Comparison of ENCODE assay signal across 20 mouse cellular contexts in genomic region chr2:95494026-95494697, GRCm38 (mm10).
"Had no signal": no experiment of that assay in that cellular context is flagged by ENCODE, and none has a peak within 500 bp of the region (broad histone marks: within the 10 kb centered on the region; RNA-seq: fewer than 3 reads in every experiment).

No protein-coding gene starts in this region.

- DNase-seq: cerebellum, adult 2 months; cerebellum, adult 8-10 months; forebrain, postnatal 0 days; gastrocnemius, adult 2 months; gastrocnemius, postnatal 14 days; gastrocnemius, postnatal 25 days; gastrocnemius, postnatal 36 days; heart, adult 11 months; heart, adult 18-20 months had no signal

- H3K4me1 ChIP-seq: embryonic facial prominence, embryonic 10.5 days; embryonic facial prominence, embryonic 12.5 days; embryonic facial prominence, embryonic 13.5 days; embryonic facial prominence, embryonic 15.5 days; forebrain, embryonic 10.5 days; forebrain, embryonic 12.5 days; forebrain, embryonic 13.5 days; forebrain, embryonic 15.5 days had no signal

- H3K27me3 ChIP-seq: embryonic facial prominence, embryonic 12.5 days; embryonic facial prominence, embryonic 13.5 days; embryonic facial prominence, embryonic 15.5 days; forebrain, embryonic 12.5 days; forebrain, embryonic 13.5 days; forebrain, embryonic 15.5 days had no signal

- H3K27ac ChIP-seq: embryonic facial prominence, embryonic 10.5 days; embryonic facial prominence, embryonic 12.5 days; embryonic facial prominence, embryonic 13.5 days; embryonic facial prominence, embryonic 15.5 days; forebrain, embryonic 10.5 days; forebrain, embryonic 12.5 days; forebrain, embryonic 13.5 days; forebrain, embryonic 15.5 days; gastrocnemius, adult 2 months had no signal

- H3K4me2 ChIP-seq: embryonic facial prominence, embryonic 12.5 days; embryonic facial prominence, embryonic 13.5 days; embryonic facial prominence, embryonic 15.5 days; forebrain, embryonic 12.5 days; forebrain, embryonic 13.5 days; forebrain, embryonic 15.5 days had no signal

- H3K9me3 ChIP-seq: embryonic facial prominence, embryonic 10.5 days; embryonic facial prominence, embryonic 12.5 days; embryonic facial prominence, embryonic 13.5 days; embryonic facial prominence, embryonic 15.5 days; forebrain, embryonic 10.5 days; forebrain, embryonic 12.5 days; forebrain, embryonic 13.5 days; forebrain, embryonic 15.5 days had no signal

- H3K36me3 ChIP-seq: embryonic facial prominence, embryonic 10.5 days; embryonic facial prominence, embryonic 12.5 days; embryonic facial prominence, embryonic 13.5 days; embryonic facial prominence, embryonic 15.5 days; forebrain, embryonic 10.5 days; forebrain, embryonic 12.5 days; forebrain, embryonic 15.5 days had no signal

- H3K4me3 ChIP-seq: embryonic facial prominence, embryonic 10.5 days; embryonic facial prominence, embryonic 12.5 days; embryonic facial prominence, embryonic 13.5 days; embryonic facial prominence, embryonic 15.5 days; erythroblast, embryonic 14.5 days; forebrain, embryonic 10.5 days; forebrain, embryonic 12.5 days; forebrain, embryonic 13.5 days; forebrain, embryonic 15.5 days; gastrocnemius, adult 2 months had no signal

- H3K9ac ChIP-seq: embryonic facial prominence, embryonic 12.5 days; embryonic facial prominence, embryonic 13.5 days; embryonic facial prominence, embryonic 15.5 days; forebrain, embryonic 12.5 days; forebrain, embryonic 13.5 days; forebrain, embryonic 15.5 days; forebrain, postnatal 0 days had no signal

- ATAC-seq: forebrain, embryonic 13.5 days; forebrain, embryonic 14.5 days; forebrain, embryonic 15.5 days; forebrain, embryonic 16.5 days; forebrain, postnatal 0 days had no signal
